Mouse (Mus musculus): ENCODE results near the gene Hils1. TPM values are rescaled to one million over a fixed set of nuclear protein-coding genes. Genes with fewer than 3 reads are reported as not detected.

Gene Hils1
- total and polyA plus RNA-seq, 3 experiments, result not detected

- TF ChIP-seq HCFC1 (IDR thresholded peaks at IDR 0.05; ENCODE audit: low read depth, low read length) (peak; percentile 54; the same call in 1 of the 2 replicates), GATA1 (IDR thresholded peaks at IDR 0.05; ENCODE audit: low read depth, low read length) (peak; percentile 78), MYB (IDR thresholded peaks at IDR 0.05; ENCODE audit: low read depth, low read length) (no peak), ETS1 (IDR thresholded peaks at IDR 0.05; ENCODE audit: low read depth, low read length) (peak; percentile 62; the same call in 1 of the 2 replicates), TBP (IDR thresholded peaks at IDR 0.05; ENCODE audit: low read depth, low read length) (0 out of 2 replicates have a peak, but pooled peaks have one; percentile 41), NELFE (IDR thresholded peaks at IDR 0.05; ENCODE audit: low read depth, low read length) (peak; percentile 44), POLR2A (IDR thresholded peaks at IDR 0.05; ENCODE audit: control insufficient read depth in 1 of 2, insufficient read depth in 1 of 2, low read depth in 1 of 2, low read length in 2 of 2, poor library complexity in 1 of 2) (peak in 1 of 2 experiments; percentile 70; a peak in 2 of 4 replicates), RAD21 (IDR thresholded peaks at IDR 0.05; ENCODE audit: low read depth, low read length) (no peak), MAX (IDR thresholded peaks at IDR 0.05; ENCODE audit: low read length) (0 out of 2 replicates have a peak, but pooled peaks have one; percentile 40), EP300 (IDR thresholded peaks at IDR 0.05; ENCODE audit: low read depth in 1 of 2, low read length in 2 of 2) (peak; percentile 62 to 79), RCOR1 (IDR thresholded peaks at IDR 0.05; ENCODE audit: low read depth, low read length) (no peak; the same call in 1 of the 2 replicates), POLR2AphosphoS5 (IDR thresholded peaks at IDR 0.05; ENCODE audit: borderline replicate concordance, low read depth, low read length) (no peak), MAFK (IDR thresholded peaks at IDR 0.05; ENCODE audit: borderline replicate concordance, low read depth, low read length) (no peak), TAL1 (IDR thresholded peaks at IDR 0.05; ENCODE audit: low read length) (no peak), ELF1 (IDR thresholded peaks at IDR 0.05; ENCODE audit: low read depth, low read length) (0 out of 2 replicates have a peak, but pooled peaks have one; percentile 48), USF2 (IDR thresholded peaks at IDR 0.05; ENCODE audit: borderline replicate concordance in 1 of 2, insufficient read depth in 1 of 2, low read depth in 1 of 2, low read length in 2 of 2) (no peak), MEF2A (IDR thresholded peaks at IDR 0.05; ENCODE audit: extremely low read depth, insufficient replicate concordance, low read depth, low read length, poor library complexity, severe bottlenecking) (no peak), POLR2AphosphoS2 (IDR thresholded peaks at IDR 0.05; ENCODE audit: low read length) (peak; percentile 57; the same call in 1 of the 2 replicates), CHD2 (IDR thresholded peaks at IDR 0.05; ENCODE audit: low read length) (peak; percentile 24), SIN3A (IDR thresholded peaks at IDR 0.05; ENCODE audit: low read length) (peak; percentile 75), KAT2A (conservative IDR thresholded peaks at IDR 0.05; ENCODE audit: low read depth, low read length) (no peak), UBTF (IDR thresholded peaks at IDR 0.05; ENCODE audit: borderline replicate concordance, insufficient read depth, low read depth, low read length) (no peak), USF1 (IDR thresholded peaks at IDR 0.05; ENCODE audit: low read depth, low read length) (no peak), BHLHE40 (IDR thresholded peaks at IDR 0.05; ENCODE audit: borderline replicate concordance, low read depth, low read length) (peak; percentile 31; the same call in 1 of the 2 replicates), ZKSCAN1 (IDR thresholded peaks at IDR 0.05; ENCODE audit: low read depth, low read length) (no peak), GABPA (IDR thresholded peaks at IDR 0.05; ENCODE audit: low read depth, low read length) (no peak), MAZ (IDR thresholded peaks at IDR 0.05; ENCODE audit: low read depth, low read length) (peak; percentile 95), MXI1 (IDR thresholded peaks at IDR 0.05; ENCODE audit: low read depth, low read length) (0 out of 2 replicates have a peak, but pooled peaks have one; percentile 27), MYC (IDR thresholded peaks at IDR 0.05; ENCODE audit: low read depth, low read length) (0 out of 2 replicates have a peak, but pooled peaks have one; percentile 39), TCF12 (IDR thresholded peaks at IDR 0.05; ENCODE audit: low read depth, low read length) (peak; percentile 68)
- Histone ChIP-seq H3K27me3 (ENCODE audit: control insufficient read depth in 1 of 2, insufficient read depth in 2 of 2, low read length in 2 of 2) (no peaks in the 10 kb centered on the region), H3K4me1 (ENCODE audit: control insufficient read depth in 1 of 2, insufficient read depth in 2 of 2, low read length in 2 of 2) (peaks cover 36 to 73% of the 10 kb centered on the region in 2 experiments), H3K9me3 (replicated peaks; ENCODE audit: insufficient read depth, low read length) (no peaks in the 10 kb centered on the region), H3K4me3 (ENCODE audit: control insufficient read depth in 1 of 2, insufficient read depth in 1 of 2, low read depth in 2 of 2, low read length in 2 of 2) (no peak overlapping the region), H3K27ac (ENCODE audit: control insufficient read depth, low read depth, low read length) (peak overlapping the region; percentile 63), H3K9ac (ENCODE audit: control insufficient read depth, low read depth, low read length, poor library complexity, severe bottlenecking) (peak overlapping the region; percentile 25), H3K79me2 (ENCODE audit: control insufficient read depth, insufficient read depth, low read length, poor library complexity) (peaks cover 44% of the 10 kb centered on the region), H3K36me3 (ENCODE audit: control insufficient read depth in 1 of 2, insufficient read depth in 2 of 2, low read length in 2 of 2) (peaks cover 10 to 68% of the 10 kb centered on the region in 2 experiments)
- DNase-seq (ENCODE audit: low read depth, low spot score), result peak; percentile 87
Measured at GRCm38 (mm10) chr11:95000548-95000947, 33.2 kb downstream of the Hils1 start.
